Mouse (Mus musculus) spleen, adult 2 months (tissue): ENCODE data around the gene Necab2.

Experiments
- CTCF ChIP-seq: fragments of 200-500 bp; IDR thresholded peaks from 2 replicates; pipeline ENCODE4 v1.5.1; 2011; ENCODE audit warnings: mild to moderate bottlenecking, inconsistent platforms; ENCODE audit not compliant: insufficient read depth, insufficient read length, insufficient replicate concordance; ENCODE audit errors: extremely low read depth
- POLR2A ChIP-seq: fragments of 200-500 bp; IDR thresholded peaks from 2 replicates; pipeline ENCODE4 v1.6.1; 2011; ENCODE audit warnings: low read depth, low read length, inconsistent platforms

DNA sequence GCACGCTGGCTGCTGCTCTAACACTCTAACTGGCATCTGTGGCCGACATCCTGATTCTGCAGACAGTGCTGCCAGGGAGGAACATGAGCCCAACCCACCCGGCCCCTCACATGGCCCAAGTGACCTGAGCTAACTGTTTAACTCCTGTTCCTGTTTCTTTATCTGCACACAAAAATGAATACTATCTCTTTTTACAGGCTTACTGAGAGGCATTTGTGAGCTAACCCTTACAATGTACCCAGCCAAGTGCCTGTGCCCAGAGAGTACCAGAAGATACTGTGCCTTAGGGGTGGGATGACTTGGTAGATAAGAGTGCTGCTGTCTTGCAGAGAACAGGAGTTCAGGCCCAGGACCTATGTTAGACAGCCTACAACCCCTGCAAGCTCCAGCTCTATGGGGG, 68.4 kb downstream of the Necab2 start:
- TF ChIP-seq POLR2A (no peak), CTCF (no peak)
